Mouse (Mus musculus): ENCODE measurements at regions not wholly inside any gene's neighbourhood (a gene's known extent, or its start where the extent isn't known, plus 50 kb on each side); places are given as distances from the start of the nearest gene placed in this dataset.

- Histone ChIP-seq H3K4me3 (replicated peaks in 1 of 3; ENCODE audit: low read depth in 2 of 3, low read length in 2 of 3, poor library complexity in 1 of 3) (no peak overlapping the region), H3K4me2 (ENCODE audit: insufficient read depth, low read depth, poor library complexity, severe bottlenecking) (no peak overlapping the region), H3K36me3 (replicated peaks in 1 of 2; ENCODE audit: control insufficient read depth in 1 of 2, insufficient read depth in 1 of 2, low read length in 1 of 2) (no peaks in the 10 kb centered on the region), H3K4me1 (ENCODE audit: control insufficient read depth in 1 of 2, insufficient read depth in 2 of 2) (peaks cover 31 to 83% of the 10 kb centered on the region in 2 experiments), H3K9ac (ENCODE audit: insufficient read depth, low read depth) (no peak overlapping the region), H3K9me3 (replicated peaks; ENCODE audit: low read length) (no peaks in the 10 kb centered on the region), H3K27ac (ENCODE audit: insufficient read depth, low read depth) (no peak overlapping the region), H3K27me3 (replicated peaks) (no peaks in the 10 kb centered on the region), H3K79me2 (replicated peaks; ENCODE audit: control insufficient read depth, extremely low read depth, insufficient read depth, poor library complexity, severe bottlenecking) (no peaks in the 10 kb centered on the region)
- no peak for DNase-seq (ENCODE audit: extremely low read depth)
- TF ChIP-seq ELF1 (IDR thresholded peaks at IDR 0.05; ENCODE audit: low read depth, low read length): no peak
- no peak for TF ChIP-seq MAFK (IDR thresholded peaks at IDR 0.05; ENCODE audit: insufficient replicate concordance, low read length)
- no peak for TF ChIP-seq IRF4 (IDR thresholded peaks at IDR 0.05; ENCODE audit: low read depth, low read length)
- TF ChIP-seq E2F4 (IDR thresholded peaks at IDR 0.05; ENCODE audit: insufficient replicate concordance, low read depth, low read length): no peak
- TF ChIP-seq ZKSCAN1 (IDR thresholded peaks at IDR 0.05; ENCODE audit: borderline replicate concordance, low read depth, low read length): no peak
- TF ChIP-seq NRF1 (IDR thresholded peaks at IDR 0.05; ENCODE audit: low read depth, low read length): no peak
- no peak for TF ChIP-seq ZNF384 (IDR thresholded peaks at IDR 0.05; ENCODE audit: low read depth, low read length)
- TF ChIP-seq BHLHE40 (IDR thresholded peaks at IDR 0.05; ENCODE audit: low read depth, low read length): no peak
- dilution Hi-C loops (cut with MboI; ENCODE audit: extremely low pct_ligation_motif_present, extremely low pct_unique_long_range_greater_than_20kb, low sequenced_read_pairs): no loop called here
- in situ Hi-C loops (cut with MboI; ENCODE audit: low pct_ligation_motif_present, low pct_unique_long_range_greater_than_20kb, low sequenced_read_pairs): loop anchor here (10.0 kb wide), 1 partner anchor 88 kb away; no protein-coding TSS in a partner anchor
Observed at GRCm38 (mm10) chr2:75772251-75772956, 59.6 kb upstream of the Agps start.

GRCm38 (mm10) chr2:75770633-75771032, 61.3 kb upstream of the Agps start:
- Histone ChIP-seq H3K4me2 (ENCODE audit: insufficient read depth, low read depth, poor library complexity, severe bottlenecking) (peak overlapping the region; percentile 12; the same call in 1 of the 2 replicates), H3K79me2 (replicated peaks; ENCODE audit: control insufficient read depth, extremely low read depth, insufficient read depth, poor library complexity, severe bottlenecking) (no peaks in the 10 kb centered on the region), H3K4me3 (replicated peaks in 1 of 3; ENCODE audit: low read depth in 2 of 3, low read length in 2 of 3, poor library complexity in 1 of 3) (no peak overlapping the region), H3K27me3 (replicated peaks) (no peaks in the 10 kb centered on the region), H3K9ac (ENCODE audit: insufficient read depth, low read depth) (no peak overlapping the region), H3K9me3 (replicated peaks; ENCODE audit: low read length) (no peaks in the 10 kb centered on the region), H3K27ac (ENCODE audit: insufficient read depth, low read depth) (peak overlapping the region; percentile 13; the same call in 1 of the 2 replicates), H3K36me3 (replicated peaks in 1 of 2; ENCODE audit: control insufficient read depth in 1 of 2, insufficient read depth in 1 of 2, low read length in 1 of 2) (no peaks in the 10 kb centered on the region), H3K4me1 (ENCODE audit: control insufficient read depth in 1 of 2, insufficient read depth in 2 of 2) (peaks cover 26 to 81% of the 10 kb centered on the region in 2 experiments)
- no peak for DNase-seq (ENCODE audit: extremely low read depth)
- in situ Hi-C loops (cut with MboI; ENCODE audit: low pct_ligation_motif_present, low pct_unique_long_range_greater_than_20kb, low sequenced_read_pairs): loop anchor here (10.0 kb wide), 1 partner anchor 86 kb away; no protein-coding TSS in a partner anchor
- dilution Hi-C loops (cut with MboI; ENCODE audit: extremely low pct_ligation_motif_present, extremely low pct_unique_long_range_greater_than_20kb, low sequenced_read_pairs): no loop called here
- no peak for TF ChIP-seq USF1 (IDR thresholded peaks at IDR 0.05; ENCODE audit: low read depth, low read length)
- no peak for TF ChIP-seq TCF12 (IDR thresholded peaks at IDR 0.05; ENCODE audit: low read depth, low read length)
- no peak for TF ChIP-seq E2F4 (IDR thresholded peaks at IDR 0.05; ENCODE audit: insufficient replicate concordance, low read depth, low read length)
- TF ChIP-seq ZNF384 (IDR thresholded peaks at IDR 0.05; ENCODE audit: low read depth, low read length): peak; percentile 98
- 0 out of 2 replicates have a peak, but pooled peaks have one; percentile 67 for TF ChIP-seq CHD1 (IDR thresholded peaks at IDR 0.05; ENCODE audit: low read depth, low read length)
- TF ChIP-seq JUN (IDR thresholded peaks at IDR 0.05; ENCODE audit: insufficient read depth, low read depth, low read length): peak; percentile 97
- no peak for TF ChIP-seq ZMIZ1 (IDR thresholded peaks at IDR 0.05; ENCODE audit: low read depth, low read length)
- peak; percentile 44 for TF ChIP-seq IRF4 (IDR thresholded peaks at IDR 0.05; ENCODE audit: low read depth, low read length)
- 0 out of 2 replicates have a peak, but pooled peaks have one; percentile 42 for TF ChIP-seq RCOR1 (conservative IDR thresholded peaks at IDR 0.05; ENCODE audit: low read depth, low read length)
- no peak for TF ChIP-seq POLR2A (IDR thresholded peaks at IDR 0.05; ENCODE audit: low read depth, low read length)
- no peak for TF ChIP-seq TBP (conservative IDR thresholded peaks at IDR 0.05; ENCODE audit: low read depth, low read length)
- TF ChIP-seq HCFC1 (IDR thresholded peaks at IDR 0.05; ENCODE audit: low read depth, low read length): 0 out of 2 replicates have a peak, but pooled peaks have one; percentile 29
- TF ChIP-seq EP300 (IDR thresholded peaks at IDR 0.05; ENCODE audit: low read length): peak; percentile 89
- peak; percentile 95 for TF ChIP-seq JUND (conservative IDR thresholded peaks at IDR 0.05; ENCODE audit: low read depth, low read length)
- peak; percentile 82 for TF ChIP-seq ETS1 (conservative IDR thresholded peaks at IDR 0.05; ENCODE audit: low read depth, low read length)
